Mouse (Mus musculus) intestine, postnatal 0 days (tissue): ENCODE measurements at regions not wholly inside any gene's neighbourhood (a gene's known extent, or its start where the extent isn't known, plus 50 kb on each side); places are given as distances from the start of the nearest gene placed in this dataset.
"Not testable (repeated sequence)": the region's sequence is repeated elsewhere in the genome, so short reads cannot be mapped to it uniquely, and the experiment has no call there.

Experiments used
- ATAC-seq: fragments of 200-750 bp; cut with Nextera tagmentation; 2 replicates; pipeline ENCODE4 v1.8.0; 2017; ENCODE audit warnings: mild to moderate bottlenecking, moderate TSS enrichment, moderate library complexity
- H3K27ac ChIP-seq: fragments of 300-500 bp; sonication (generic); 2 replicates; pipeline ENCODE4 v1.5.1; 2014; ENCODE audit warnings: mild to moderate bottlenecking, low read depth, low read length, moderate library complexity
- H3K27me3 ChIP-seq: fragments of 300-500 bp; sonication (generic); replicated peaks from 2 replicates; pipeline ENCODE4 v1.6.1; 2014; ENCODE audit warnings: low read length, mixed read lengths; ENCODE audit not compliant: control insufficient read depth, insufficient read depth
- H3K36me3 ChIP-seq: fragments of 300-500 bp; sonication (generic); 2 replicates; pipeline ENCODE4 v1.6.1; 2014; ENCODE audit warnings: mild to moderate bottlenecking, moderate library complexity; ENCODE audit not compliant: control insufficient read depth, insufficient read depth
- H3K4me1 ChIP-seq: fragments of 300-500 bp; sonication (generic); replicated peaks from 2 replicates; pipeline ENCODE4 v1.6.1; 2014; ENCODE audit warnings: antibody characterized with exemption, low read length, mixed read lengths; ENCODE audit not compliant: control insufficient read depth, insufficient read depth
- H3K4me2 ChIP-seq: fragments of 300-500 bp; sonication (generic); replicated peaks from 2 replicates; pipeline ENCODE4 v1.6.1; 2014; ENCODE audit warnings: low read depth, mild to moderate bottlenecking, moderate library complexity
- H3K4me3 ChIP-seq: fragments of 300-500 bp; sonication (generic); 2 replicates; pipeline ENCODE4 v1.5.1; 2014; ENCODE audit warnings: low read depth, low read length
- H3K9ac ChIP-seq: fragments of 300-500 bp; sonication (generic); 2 replicates; pipeline ENCODE4 v1.6.1; 2014; ENCODE audit warnings: mild to moderate bottlenecking, low read depth, low read length
- H3K9me3 ChIP-seq: fragments of 300-500 bp; sonication (generic); 2 replicates; pipeline ENCODE4 v1.6.1; 2016; ENCODE audit warnings: mixed run types; ENCODE audit not compliant: control insufficient read depth
- CTCF ChIP-seq: sonication (generic); IDR thresholded peaks from 2 replicates; pipeline ENCODE4 v1.5.1; 2016; ENCODE audit warnings: low read depth, mild to moderate bottlenecking, control low read depth, antibody characterized with exemption, moderate library complexity
- WGBS: fragments of 180-500 bp; shearing (Covaris S2); extraction: QIAGEN DNeasy Blood & Tissue Kit; methylation state at CpG from one replicate; pipeline ENCODE4 v1.1.7; 2014; 5-methylcytosine and 5-hydroxymethylcytosine counted together

GRCm38 (mm10) chr11:41261254-41261653 is 506.1 kb upstream of the Ccng1 start:
- no peaks in the 10 kb centered on the region for H3K27me3 ChIP-seq
- ATAC-seq, result no peak
- H3K27ac ChIP-seq, result no peak overlapping the region
- no peaks in the 10 kb centered on the region for H3K36me3 ChIP-seq
- no peaks in the 10 kb centered on the region for H3K9me3 ChIP-seq
- no peak for TF ChIP-seq CTCF
- WGBS, result 81% methylated on average over 4 of the region's 4 CpGs
- H3K4me2 ChIP-seq, result no peak overlapping the region
- no peak overlapping the region for H3K9ac ChIP-seq
- no peaks in the 10 kb centered on the region for H3K4me1 ChIP-seq
- H3K4me3 ChIP-seq, result no peak overlapping the region

GRCm38 (mm10) chr11:41259915-41260619 is 505.0 kb upstream of the Ccng1 start:
- Histone ChIP-seq H3K27me3 (no peaks in the 10 kb centered on the region), H3K4me2 (no peak overlapping the region), H3K27ac (no peak overlapping the region), H3K4me3 (no peak overlapping the region), H3K36me3 (no peaks in the 10 kb centered on the region), H3K9ac (no peak overlapping the region), H3K9me3 (no peaks in the 10 kb centered on the region), H3K4me1 (no peaks in the 10 kb centered on the region)
- TF ChIP-seq CTCF, result no peak
- ATAC-seq, result no peak
- 69% methylated on average over 18 of the region's 18 CpGs for WGBS

- H3K9ac ChIP-seq, H3K27me3 ChIP-seq, H3K4me2 ChIP-seq, H3K9me3 ChIP-seq, H3K36me3 ChIP-seq, ATAC-seq, H3K27ac ChIP-seq, H3K4me3 ChIP-seq, H3K4me1 ChIP-seq: not testable (repeated sequence)
- WGBS, result 40% methylated on average over 3 of the region's 3 CpGs
These were observed 459.4 kb upstream of the Ccng1 start for GRCm38 (mm10) chr11:41214501-41214900.

- no peak overlapping the region for H3K27ac ChIP-seq
- TF ChIP-seq CTCF, result peak; percentile 41
- H3K4me3 ChIP-seq, result no peak overlapping the region
- 94% methylated on average over 1 of the region's 1 CpGs for WGBS
- no peaks in the 10 kb centered on the region for H3K9me3 ChIP-seq
- no peak for ATAC-seq
- no peak overlapping the region for H3K4me2 ChIP-seq
- H3K36me3 ChIP-seq, result no peaks in the 10 kb centered on the region
- H3K4me1 ChIP-seq, result no peaks in the 10 kb centered on the region
- H3K27me3 ChIP-seq, result no peaks in the 10 kb centered on the region
- no peak overlapping the region for H3K9ac ChIP-seq
These were observed 447.1 kb upstream of the Ccng1 start for GRCm38 (mm10) chr11:41202228-41202627.

GRCm38 (mm10) chr11:41193981-41194380 is 438.9 kb upstream of the Ccng1 start:
- Histone ChIP-seq H3K4me1 (no peaks in the 10 kb centered on the region), H3K4me2 (no peak overlapping the region), H3K9me3 (no peaks in the 10 kb centered on the region), H3K4me3 (no peak overlapping the region), H3K27me3 (no peaks in the 10 kb centered on the region), H3K27ac (no peak overlapping the region), H3K36me3 (no peaks in the 10 kb centered on the region), H3K9ac (no peak overlapping the region)
- WGBS, result 83% methylated on average over 3 of the region's 3 CpGs
- no peak for TF ChIP-seq CTCF
- ATAC-seq, result no peak

- Histone ChIP-seq H3K9me3 (no peaks in the 10 kb centered on the region), H3K27me3 (no peaks in the 10 kb centered on the region), H3K4me1 (no peaks in the 10 kb centered on the region), H3K36me3 (no peaks in the 10 kb centered on the region), H3K9ac (no peak overlapping the region), H3K27ac (no peak overlapping the region), H3K4me2 (no peak overlapping the region), H3K4me3 (no peak overlapping the region)
- 86% methylated on average over 2 of the region's 2 CpGs for WGBS
- no peak for ATAC-seq
- no peak for TF ChIP-seq CTCF
These were observed 405.5 kb upstream of the Ccng1 start for GRCm38 (mm10) chr11:41160492-41161175.
